Mouse (Mus musculus) G1E (cell line): ENCODE results near the gene Nppa. TPM values are rescaled to one million over a fixed set of nuclear protein-coding genes. Genes with fewer than 3 reads are reported as not detected.

Source experiments
- ATAC-seq: 2 replicates; pipeline ENCODE4 v1.8.0; 2016; ENCODE audit warnings: mild to moderate bottlenecking; ENCODE audit not compliant: insufficient number of reproducible peaks, poor library complexity, low FRiP score, severe bottlenecking; ENCODE audit errors: extremely low read depth
- DNase-seq: peaks from one replicate; pipeline ENCODE4 v3.0.0; 2012; ENCODE audit warnings: low spot score
- H3K27me3 ChIP-seq: 2 replicates; pipeline ENCODE4 v1.6.1; 2012; ENCODE audit warnings: mild to moderate bottlenecking, low read length, inconsistent platforms; ENCODE audit not compliant: insufficient read depth
- H3K36me3 ChIP-seq: replicated peaks from 2 replicates; pipeline ENCODE3; 2012; ENCODE audit warnings: mild to moderate bottlenecking, inconsistent platforms
- H3K4me1 ChIP-seq: 2 replicates; pipeline ENCODE4 v1.6.1; 2012; ENCODE audit warnings: low read depth, low read length, inconsistent platforms, mixed read lengths; ENCODE audit not compliant: insufficient read depth
- H3K4me3 ChIP-seq: 2 replicates; pipeline ENCODE4 v1.5.1; 2012; ENCODE audit warnings: low read depth, mild to moderate bottlenecking, inconsistent platforms, low read length, moderate library complexity, mixed read lengths
- H3K9me3 ChIP-seq: replicated peaks from 2 replicates; pipeline ENCODE4 v1.6.1; 2012; ENCODE audit warnings: inconsistent platforms
- CTCF ChIP-seq: IDR thresholded peaks from 2 replicates; pipeline ENCODE4 v1.5.1; 2012; ENCODE audit warnings: low read depth, low read length, inconsistent platforms, mixed read lengths
- GATA1 ChIP-seq: IDR thresholded peaks from 2 replicates; pipeline ENCODE4 v1.6.1; 2012; ENCODE audit warnings: borderline replicate concordance, low read length, inconsistent platforms, mixed read lengths
- GATA2 ChIP-seq: IDR thresholded peaks from 2 replicates; pipeline ENCODE4 v1.6.1; 2012; ENCODE audit warnings: low read depth, low read length, inconsistent platforms, borderline replicate concordance
- POLR2AphosphoS5 ChIP-seq: IDR thresholded peaks from 2 replicates; pipeline ENCODE4 v1.6.1; 2012; ENCODE audit warnings: low read depth, low read length, inconsistent platforms; ENCODE audit not compliant: insufficient replicate concordance
- TAL1 ChIP-seq: conservative IDR thresholded peaks from 2 replicates; pipeline ENCODE4 v1.6.1; 2012; ENCODE audit warnings: low read depth, low read length, inconsistent platforms, mixed read lengths
- polyA plus RNA-seq: library from polyadenylated mRNA; stranded (reverse); fragments of >175 nt; gene quantifications from 2 replicates; pipeline ENCODE4 v1.2.3, GENCODE M21; 2012
- total RNA-seq, 2 experiments: library from RNA; stranded (forward) in 1 of 2; stranded (reverse) in 1 of 2; fragments of 200-1000 nt in 1 of 2; fragments of >200 nt in 1 of 2; fragmentation: Nextera tagmentation in 1 of 2; gene quantifications; 2 replicates each; pipeline ENCODE4 v1.2.3; 2014 to 2017

Nppa gene
- total and polyA plus RNA-seq, 3 experiments = not detected

- peak; percentile 62; the same call in 1 of the 2 replicates for ATAC-seq
- DNase-seq = no peak
- Histone ChIP-seq H3K4me1 (0 out of 2 replicates have a peak, but pooled peaks cover 2% of the 10 kb centered on the region), H3K36me3 (no peaks in the 10 kb centered on the region), H3K9me3 (no peaks in the 10 kb centered on the region), H3K4me3 (no peak within 1 kb of the TSS), H3K27me3 (peaks cover 2% of the 10 kb centered on the region; the same call in 1 of the 2 replicates)
- TF ChIP-seq POLR2AphosphoS5 = no peak
- no peak for TF ChIP-seq CTCF
- TF ChIP-seq TAL1 = no peak
- TF ChIP-seq GATA1 = no peak
- TF ChIP-seq GATA2 = no peak
Observed at GRCm38 (mm10) chr4:147985205-147986132, 15.1 kb upstream of the Nppa start, which contains the start of gene Nppb. Gene Nppb, plus strand, starts transcription at chr4:147985788.

GRCm38 (mm10) chr4:147993571-147994095, 6.9 kb upstream of the Nppa start:
- TF ChIP-seq GATA1 (no peak), POLR2AphosphoS5 (no peak), TAL1 (no peak)
- H3K4me1 ChIP-seq = no peaks in the 10 kb centered on the region
- no peaks in the 10 kb centered on the region for H3K27me3 ChIP-seq
- H3K4me3 ChIP-seq = no peak overlapping the region
- H3K9me3 ChIP-seq = no peaks in the 10 kb centered on the region
- H3K36me3 ChIP-seq = no peaks in the 10 kb centered on the region
- ATAC-seq (no peak), DNase-seq (no peak)

DNA sequence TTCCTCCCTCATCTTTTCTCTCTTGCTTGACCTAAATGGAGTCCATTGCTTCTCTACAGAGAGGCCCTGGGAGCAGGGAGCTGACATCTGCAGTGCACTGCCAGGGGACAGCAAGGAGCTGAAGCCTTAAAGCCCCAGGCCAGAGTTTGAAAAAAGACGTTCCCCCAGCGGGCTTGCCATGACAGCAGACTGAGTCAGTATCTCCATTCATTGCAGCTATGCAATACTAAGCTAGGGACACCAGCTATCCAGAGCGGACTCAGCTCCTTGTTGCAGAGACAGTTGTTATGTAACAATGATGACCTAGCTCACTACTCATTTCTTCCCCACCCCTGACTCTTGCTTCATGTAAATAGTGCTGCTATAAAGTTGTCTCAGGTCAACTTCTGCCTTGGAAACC, 5.2 kb upstream of the Nppa start:
- no peaks in the 10 kb centered on the region for H3K27me3 ChIP-seq
- H3K4me3 ChIP-seq = no peak overlapping the region
- no peaks in the 10 kb centered on the region for H3K4me1 ChIP-seq
- no peaks in the 10 kb centered on the region for H3K9me3 ChIP-seq
- H3K36me3 ChIP-seq = no peaks in the 10 kb centered on the region
- TF ChIP-seq GATA1 (no peak), TAL1 (no peak), GATA2 (no peak), POLR2AphosphoS5 (no peak), CTCF (no peak)
- DNase-seq (no peak), ATAC-seq (no peak)

- no peak overlapping the region for H3K4me3 ChIP-seq
- TF ChIP-seq GATA1 (no peak), POLR2AphosphoS5 (no peak), GATA2 (no peak)
- no peaks in the 10 kb centered on the region for H3K9me3 ChIP-seq
- DNase-seq = no peak
- ATAC-seq = no peak
- H3K36me3 ChIP-seq = peaks cover 36% of the 10 kb centered on the region
- no peaks in the 10 kb centered on the region for H3K4me1 ChIP-seq
- no peaks in the 10 kb centered on the region for H3K27me3 ChIP-seq
Observed at GRCm38 (mm10) chr4:148001013-148001789, 679 bp downstream of the Nppa start.

- DNase-seq = no peak
- TF ChIP-seq POLR2AphosphoS5 (no peak), GATA1 (no peak), GATA2 (no peak), TAL1 (no peak), CTCF (no peak)
- no peak for ATAC-seq
- Histone ChIP-seq H3K36me3 (peaks cover 42% of the 10 kb centered on the region), H3K27me3 (no peaks in the 10 kb centered on the region), H3K4me3 (no peak overlapping the region), H3K9me3 (no peaks in the 10 kb centered on the region), H3K4me1 (no peaks in the 10 kb centered on the region)
Observed at GRCm38 (mm10) chr4:148001866-148002265, 1.3 kb downstream of the Nppa start.

GRCm38 (mm10) chr4:148004361-148004760, 3.8 kb downstream of the Nppa start:
- H3K27me3 ChIP-seq = no peaks in the 10 kb centered on the region
- no peak overlapping the region for H3K4me3 ChIP-seq
- DNase-seq = no peak
- H3K9me3 ChIP-seq = no peaks in the 10 kb centered on the region
- TF ChIP-seq GATA1 (no peak), GATA2 (no peak), CTCF (no peak), POLR2AphosphoS5 (no peak), TAL1 (no peak)
- ATAC-seq = no peak
- peaks cover 67% of the 10 kb centered on the region for H3K36me3 ChIP-seq
- H3K4me1 ChIP-seq = no peaks in the 10 kb centered on the region
